Mouse (Mus musculus): ENCODE results near the gene Gm5142. TPM values are rescaled to one million over a fixed set of nuclear protein-coding genes. Genes with fewer than 3 reads are reported as not detected.

The Gm5142 gene
- not detected for polyA plus RNA-seq (2015; fragmentation: Illumina TruSeq; extraction: RNeasy Lipid Tissue Mini Kit (QIAGEN cat#74804); ENCODE audit: insufficient read depth, low read depth, low replicate concordance)

GRCm38 (mm10) chr14:59178649-59179048 lies at the start of gene Gm5142:
TSS of gene Gm5142 (minus strand) at chr14:59178749.

GRCm38 (mm10) chr14:59200711-59201603 lies 22.4 kb upstream of the Gm5142 start, which contains the start of gene Rcbtb1:
TSS of gene Rcbtb1 (plus strand) at chr14:59201209.

DNA sequence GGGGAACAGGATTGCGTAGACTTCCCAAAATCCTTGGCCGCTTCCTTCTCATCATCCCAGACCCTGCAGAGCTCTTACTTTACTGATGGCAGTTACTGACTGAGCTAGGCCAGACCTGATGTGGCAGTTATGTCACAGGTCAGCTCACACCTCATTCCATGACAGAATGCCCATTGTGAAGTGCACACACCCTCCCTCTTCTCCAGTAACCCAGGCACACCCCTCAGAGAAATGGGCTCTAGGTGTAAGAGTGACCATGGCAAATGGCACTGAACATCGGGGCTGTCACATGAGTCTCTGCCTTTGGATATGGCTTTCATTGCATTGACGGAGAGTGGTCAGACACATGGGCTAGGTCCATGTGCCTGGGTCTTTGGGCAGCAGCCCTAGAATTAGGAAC lies 35.8 kb downstream of the Gm5142 start, which contains the start of gene 1700129C05Rik:
Gene 1700129C05Rik (minus strand): TSS at position 101 of the 400 bp plus-strand sequence.

Other genes starting within 250 kb of the Gm5142 start
- not detected for gene 1700129C05Rik, start 35.9 kb downstream of the Gm5142 start, polyA plus RNA-seq (2015; fragmentation: Illumina TruSeq; extraction: RNeasy Lipid Tissue Mini Kit (QIAGEN cat#74804); ENCODE audit: insufficient read depth, low read depth, low replicate concordance)
- gene Rcbtb1, start 22.5 kb upstream of the Gm5142 start, polyA plus RNA-seq (2015; fragmentation: Illumina TruSeq; extraction: RNeasy Lipid Tissue Mini Kit (QIAGEN cat#74804); ENCODE audit: insufficient read depth, low read depth, low replicate concordance), result 12.9 TPM
- not detected for gene Gm6904, start 81.5 kb upstream of the Gm5142 start, polyA plus RNA-seq (2015; fragmentation: Illumina TruSeq; extraction: RNeasy Lipid Tissue Mini Kit (QIAGEN cat#74804); ENCODE audit: insufficient read depth, low read depth, low replicate concordance)
- gene Phf11a, start 118.8 kb upstream of the Gm5142 start, polyA plus RNA-seq (2015; fragmentation: Illumina TruSeq; extraction: RNeasy Lipid Tissue Mini Kit (QIAGEN cat#74804); ENCODE audit: insufficient read depth, low read depth, low replicate concordance), result not detected
- not detected for gene Phf11b, start 162.6 kb upstream of the Gm5142 start, polyA plus RNA-seq (2015; fragmentation: Illumina TruSeq; extraction: RNeasy Lipid Tissue Mini Kit (QIAGEN cat#74804); ENCODE audit: insufficient read depth, low read depth, low replicate concordance)
- 7.0 TPM for gene Phf11d, start 186.7 kb upstream of the Gm5142 start, polyA plus RNA-seq (2015; fragmentation: Illumina TruSeq; extraction: RNeasy Lipid Tissue Mini Kit (QIAGEN cat#74804); ENCODE audit: insufficient read depth, low read depth, low replicate concordance)
- 0.46 TPM for gene Phf11c, start 216.6 kb upstream of the Gm5142 start, polyA plus RNA-seq (2015; fragmentation: Illumina TruSeq; extraction: RNeasy Lipid Tissue Mini Kit (QIAGEN cat#74804); ENCODE audit: insufficient read depth, low read depth, low replicate concordance)

Measured in pancreas, adult 10 weeks (tissue).